Mouse (Mus musculus) right cerebral cortex, postnatal 4 days (tissue): ENCODE data around the gene Gh.
"Not testable (repeated sequence)": the region's sequence is repeated elsewhere in the genome, so short reads cannot be mapped to it uniquely, and the experiment has no call there.

Source experiments
- DNase-seq: peaks from one replicate; pipeline ENCODE4 v3.0.0-alpha.2; 2022

Gh gene

GRCm38 (mm10) chr11:106301765-106302164 is at the start of gene Gh:
Gh (minus strand) TSS chr11:106301865.
- no peak for DNase-seq

- DNase-seq: no peak
Measured at GRCm38 (mm10) chr11:106351253-106351652, 49.6 kb upstream of the Gh start.

- DNase-seq: no peak
Measured at GRCm38 (mm10) chr11:106350853-106351252, 49.2 kb upstream of the Gh start.

- DNase-seq: no peak
Measured at GRCm38 (mm10) chr11:106349772-106350171, 48.1 kb upstream of the Gh start.

GRCm38 (mm10) chr11:106344910-106345309 is 43.2 kb upstream of the Gh start:
- DNase-seq: no peak

GRCm38 (mm10) chr11:106340990-106341520 is 39.4 kb upstream of the Gh start:
- DNase-seq: no peak

- DNase-seq: not testable (repeated sequence)
Measured at GRCm38 (mm10) chr11:106339323-106339722, 37.7 kb upstream of the Gh start.

- no peak for DNase-seq
Measured at GRCm38 (mm10) chr11:106338870-106339269, 37.2 kb upstream of the Gh start.

- no peak for DNase-seq
Measured at GRCm38 (mm10) chr11:106338029-106338428, 36.4 kb upstream of the Gh start.

GRCm38 (mm10) chr11:106334066-106334465 is 32.4 kb upstream of the Gh start:
- DNase-seq: no peak

GRCm38 (mm10) chr11:106332458-106332857 is 30.8 kb upstream of the Gh start:
- no peak for DNase-seq

GRCm38 (mm10) chr11:106329682-106330081 is 28.0 kb upstream of the Gh start:
- DNase-seq: peak; percentile 21

- DNase-seq: no peak
Measured at GRCm38 (mm10) chr11:106329128-106329527, 27.5 kb upstream of the Gh start.

- DNase-seq: no peak
Measured at GRCm38 (mm10) chr11:106328521-106328920, 26.9 kb upstream of the Gh start.

- no peak for DNase-seq
Measured at GRCm38 (mm10) chr11:106326475-106326874, 24.8 kb upstream of the Gh start.

GRCm38 (mm10) chr11:106325566-106326206 is 24.0 kb upstream of the Gh start:
- DNase-seq: peak; percentile 67

GRCm38 (mm10) chr11:106324858-106325257 is 23.2 kb upstream of the Gh start:
- no peak for DNase-seq

- DNase-seq: no peak
Measured at GRCm38 (mm10) chr11:106318406-106319366, 17.0 kb upstream of the Gh start.

GRCm38 (mm10) chr11:106317801-106318200 is 16.1 kb upstream of the Gh start:
- DNase-seq: no peak

GRCm38 (mm10) chr11:106316416-106316815 is 14.8 kb upstream of the Gh start:
- DNase-seq: no peak

GRCm38 (mm10) chr11:106314333-106314812 is 12.7 kb upstream of the Gh start, which contains the start of gene Cd79b:
Cd79b (minus strand) TSS chr11:106314762.
- DNase-seq: no peak

- DNase-seq: no peak
Measured at GRCm38 (mm10) chr11:106313533-106313932, 11.9 kb upstream of the Gh start.

GRCm38 (mm10) chr11:106310123-106310522 is 8.5 kb upstream of the Gh start:
- DNase-seq: no peak

- DNase-seq: no peak
Measured at GRCm38 (mm10) chr11:106308162-106308561, 6.5 kb upstream of the Gh start.
